Mouse (Mus musculus) heart, adult 2 months (tissue): ENCODE data around the gene Lrrc8a.

ENCODE experiments used
- CTCF ChIP-seq: fragments of 200-600 bp; IDR thresholded peaks from 2 replicates; pipeline ENCODE4 v1.8.1; 2022; ENCODE audit warnings: antibody characterized with exemption, mild to moderate bottlenecking, moderate library complexity
- EP300 ChIP-seq: fragments of 200-500 bp; IDR thresholded peaks from 2 replicates; pipeline ENCODE4 v1.6.1; 2011; ENCODE audit warnings: low read depth, low read length, control low read depth; ENCODE audit not compliant: insufficient read depth
- POLR2A ChIP-seq: fragments of 200-500 bp; IDR thresholded peaks from 2 replicates; pipeline ENCODE4 v1.6.1; 2011; ENCODE audit warnings: mild to moderate bottlenecking, low read depth, low read length, control low read depth; ENCODE audit not compliant: insufficient read depth

DNA sequence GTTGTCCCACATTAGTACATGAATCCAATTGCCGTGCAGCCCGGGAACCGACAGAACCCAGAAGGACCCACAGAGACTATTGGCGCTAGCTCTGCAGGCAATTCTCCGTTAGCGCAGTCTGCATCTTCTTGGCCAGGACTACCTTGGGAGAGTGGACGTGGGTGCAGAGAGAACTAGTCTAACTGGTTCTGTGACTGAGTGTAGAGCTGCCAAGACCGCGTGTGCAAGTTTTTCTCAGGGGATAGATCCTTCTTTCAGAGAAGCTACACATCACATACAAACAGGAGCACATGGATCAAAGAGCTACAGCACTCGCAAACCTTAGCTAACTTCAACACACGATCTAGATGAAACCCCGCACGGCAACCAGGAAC, 32.3 kb upstream of the Lrrc8a start:
- TF ChIP-seq CTCF (no peak), POLR2A (no peak), EP300 (no peak)
